Mouse (Mus musculus): ENCODE results near the gene 1810010D01Rik.

GRCm38 (mm10) chr7:145159283-145160240 is 48.4 kb downstream of the 1810010D01Rik start:
- TF ChIP-seq MAFK (IDR thresholded peaks at IDR 0.05; ENCODE audit: insufficient read depth, low read depth, low read length): no peak
- no peak for TF ChIP-seq HCFC1 (IDR thresholded peaks at IDR 0.05; ENCODE audit: borderline replicate concordance, insufficient read depth, low read length)
- TF ChIP-seq CHD2 (IDR thresholded peaks at IDR 0.05; ENCODE audit: low read depth, low read length): no peak
- TF ChIP-seq ZC3H11A (IDR thresholded peaks at IDR 0.05; ENCODE audit: borderline replicate concordance, low read depth, low read length): no peak
- TF ChIP-seq ZNF384 (IDR thresholded peaks at IDR 0.05; ENCODE audit: low read depth, low read length): no peak

All from ES-E14 (cell line).